Mouse (Mus musculus): ENCODE measurements around the gene Itm2b. TPM values are rescaled to one million over a fixed set of nuclear protein-coding genes. Genes with fewer than 3 reads are reported as not detected.

The Itm2b gene
- total and polyA plus RNA-seq, 3 experiments: 190 to 305 (median 254) TPM

GRCm38 (mm10) chr14:73339615-73340014 is 45.5 kb downstream of the Itm2b start:
- Histone ChIP-seq H3K4me2 (ENCODE audit: insufficient read depth, low read depth, poor library complexity, severe bottlenecking) (peak overlapping the region; percentile 51), H3K27me3 (replicated peaks) (no peaks in the 10 kb centered on the region), H3K9ac (ENCODE audit: insufficient read depth, low read depth) (0 out of 2 replicates have a peak overlapping the region, but pooled peaks have one; percentile 28), H3K9me3 (replicated peaks; ENCODE audit: low read length) (peaks cover 2% of the 10 kb centered on the region), H3K27ac (ENCODE audit: insufficient read depth, low read depth) (no peak overlapping the region), H3K4me3 (replicated peaks in 1 of 3; ENCODE audit: low read depth in 2 of 3, low read length in 2 of 3, poor library complexity in 1 of 3) (peak overlapping the region in 1 of 3 experiments; percentile 17), H3K79me2 (replicated peaks; ENCODE audit: control insufficient read depth, extremely low read depth, insufficient read depth, poor library complexity, severe bottlenecking) (no peaks in the 10 kb centered on the region), H3K36me3 (replicated peaks in 1 of 2; ENCODE audit: control insufficient read depth in 1 of 2, insufficient read depth in 1 of 2, low read length in 1 of 2) (no peaks in the 10 kb centered on the region), H3K4me1 (ENCODE audit: control insufficient read depth in 1 of 2, insufficient read depth in 2 of 2) (peaks cover 20 to 59% of the 10 kb centered on the region in 2 experiments)
- no peak for DNase-seq (ENCODE audit: extremely low read depth)
- dilution Hi-C loops (cut with MboI; ENCODE audit: extremely low pct_ligation_motif_present, extremely low pct_unique_long_range_greater_than_20kb, low sequenced_read_pairs): no loop called here
- TF ChIP-seq CHD1 (IDR thresholded peaks at IDR 0.05; ENCODE audit: low read depth, low read length) (0 out of 2 replicates have a peak, but pooled peaks have one; percentile 58), NRF1 (IDR thresholded peaks at IDR 0.05; ENCODE audit: low read depth, low read length) (no peak), JUN (IDR thresholded peaks at IDR 0.05; ENCODE audit: insufficient read depth, low read depth, low read length) (no peak), SMC3 (IDR thresholded peaks at IDR 0.05; ENCODE audit: low read depth, low read length) (no peak), PAX5 (IDR thresholded peaks at IDR 0.05; ENCODE audit: low read length) (no peak)
- in situ Hi-C loops (cut with MboI; ENCODE audit: low pct_ligation_motif_present, low pct_unique_long_range_greater_than_20kb, low sequenced_read_pairs): no loop called here

GRCm38 (mm10) chr14:73336316-73337080 is 48.6 kb downstream of the Itm2b start:
- in situ Hi-C loops (cut with MboI; ENCODE audit: low pct_ligation_motif_present, low pct_unique_long_range_greater_than_20kb, low sequenced_read_pairs): no loop called here

GRCm38 (mm10) chr14:73334926-73335805 is 49.9 kb downstream of the Itm2b start:
- Histone ChIP-seq H3K4me1 (ENCODE audit: control insufficient read depth in 1 of 2, insufficient read depth in 2 of 2) (peaks cover 23 to 64% of the 10 kb centered on the region in 2 experiments), H3K9me3 (replicated peaks; ENCODE audit: low read length) (peaks cover 2% of the 10 kb centered on the region), H3K79me2 (replicated peaks; ENCODE audit: control insufficient read depth, extremely low read depth, insufficient read depth, poor library complexity, severe bottlenecking) (no peaks in the 10 kb centered on the region), H3K9ac (ENCODE audit: insufficient read depth, low read depth) (peak overlapping the region; percentile 57), H3K4me3 (replicated peaks in 1 of 3; ENCODE audit: low read depth in 2 of 3, low read length in 2 of 3, poor library complexity in 1 of 3) (peak overlapping the region; percentile 41 to 62 (median 44)), H3K27me3 (replicated peaks) (no peaks in the 10 kb centered on the region), H3K27ac (ENCODE audit: insufficient read depth, low read depth) (peak overlapping the region; percentile 91), H3K4me2 (ENCODE audit: insufficient read depth, low read depth, poor library complexity, severe bottlenecking) (peak overlapping the region; percentile 59), H3K36me3 (replicated peaks in 1 of 2; ENCODE audit: control insufficient read depth in 1 of 2, insufficient read depth in 1 of 2, low read length in 1 of 2) (no peaks in the 10 kb centered on the region)
- in situ Hi-C loops (cut with MboI; ENCODE audit: low pct_ligation_motif_present, low pct_unique_long_range_greater_than_20kb, low sequenced_read_pairs) (no loop called here), dilution Hi-C loops (cut with MboI; ENCODE audit: extremely low pct_ligation_motif_present, extremely low pct_unique_long_range_greater_than_20kb, low sequenced_read_pairs) (no loop called here)
- no peak for TF ChIP-seq MAX (IDR thresholded peaks at IDR 0.05; ENCODE audit: low read length)
- TF ChIP-seq CHD1 (IDR thresholded peaks at IDR 0.05; ENCODE audit: low read depth, low read length): peak; percentile 50; the same call in 1 of the 2 replicates
- no peak for TF ChIP-seq POLR2A (IDR thresholded peaks at IDR 0.05; ENCODE audit: low read depth, low read length)
- peak; percentile 80 for TF ChIP-seq MXI1 (IDR thresholded peaks at IDR 0.05; ENCODE audit: low read depth, low read length)
- no peak for TF ChIP-seq CHD2 (IDR thresholded peaks at IDR 0.05; ENCODE audit: low read length)
- TF ChIP-seq ELF1 (IDR thresholded peaks at IDR 0.05; ENCODE audit: low read depth, low read length): no peak
- TF ChIP-seq MEF2A (IDR thresholded peaks at IDR 0.05; ENCODE audit: borderline replicate concordance, low read depth, low read length): peak; percentile 35; the same call in 1 of the 2 replicates
- peak; percentile 53; the same call in 1 of the 2 replicates for TF ChIP-seq SIN3A (IDR thresholded peaks at IDR 0.05; ENCODE audit: low read length)
- TF ChIP-seq BHLHE40 (IDR thresholded peaks at IDR 0.05; ENCODE audit: low read depth, low read length): peak; percentile 18
- TF ChIP-seq EP300 (IDR thresholded peaks at IDR 0.05; ENCODE audit: low read length): peak; percentile 66; the same call in 1 of the 2 replicates
- no peak for TF ChIP-seq ZKSCAN1 (IDR thresholded peaks at IDR 0.05; ENCODE audit: borderline replicate concordance, low read depth, low read length)
- TF ChIP-seq USF1 (IDR thresholded peaks at IDR 0.05; ENCODE audit: low read depth, low read length): no peak
- TF ChIP-seq NRF1 (IDR thresholded peaks at IDR 0.05; ENCODE audit: low read depth, low read length): peak; percentile 78
- 0 out of 2 replicates have a peak, but pooled peaks have one; percentile 39 for TF ChIP-seq TBP (conservative IDR thresholded peaks at IDR 0.05; ENCODE audit: low read depth, low read length)
- peak; percentile 44; the same call in 1 of the 2 replicates for TF ChIP-seq TCF12 (IDR thresholded peaks at IDR 0.05; ENCODE audit: low read depth, low read length)
- TF ChIP-seq MAZ (IDR thresholded peaks at IDR 0.05; ENCODE audit: low read depth, low read length): no peak
- DNase-seq (ENCODE audit: extremely low read depth): no peak

More at GRCm38 (mm10) chr14:73336316-73337080, 48.6 kb downstream of the Itm2b start:
- Histone ChIP-seq H3K4me1 (ENCODE audit: control insufficient read depth in 1 of 2, insufficient read depth in 2 of 2) (peaks cover 26 to 77% of the 10 kb centered on the region in 2 experiments), H3K4me3 (replicated peaks in 1 of 3; ENCODE audit: low read depth in 2 of 3, low read length in 2 of 3, poor library complexity in 1 of 3) (no peak overlapping the region), H3K9ac (ENCODE audit: insufficient read depth, low read depth) (peak overlapping the region; percentile 34), H3K79me2 (replicated peaks; ENCODE audit: control insufficient read depth, extremely low read depth, insufficient read depth, poor library complexity, severe bottlenecking) (no peaks in the 10 kb centered on the region), H3K27me3 (replicated peaks) (no peaks in the 10 kb centered on the region), H3K27ac (ENCODE audit: insufficient read depth, low read depth) (peak overlapping the region; percentile 9; the same call in 1 of the 2 replicates), H3K9me3 (replicated peaks; ENCODE audit: low read length) (peaks cover 2% of the 10 kb centered on the region), H3K36me3 (replicated peaks in 1 of 2; ENCODE audit: control insufficient read depth in 1 of 2, insufficient read depth in 1 of 2, low read length in 1 of 2) (no peaks in the 10 kb centered on the region), H3K4me2 (ENCODE audit: insufficient read depth, low read depth, poor library complexity, severe bottlenecking) (peak overlapping the region; percentile 65; the same call in 1 of the 2 replicates)
- no peak for DNase-seq (ENCODE audit: extremely low read depth)
- TF ChIP-seq USF2 (conservative IDR thresholded peaks at IDR 0.05; ENCODE audit: low read depth, low read length) (no peak), MAFK (IDR thresholded peaks at IDR 0.05; ENCODE audit: insufficient replicate concordance, low read length) (0 out of 2 replicates have a peak, but pooled peaks have one; percentile 9)
- dilution Hi-C loops (cut with MboI; ENCODE audit: extremely low pct_ligation_motif_present, extremely low pct_unique_long_range_greater_than_20kb, low sequenced_read_pairs): no loop called here

Data from CH12.LX (cell line).